Mouse (Mus musculus): ENCODE measurements at regions not wholly inside any gene's neighbourhood (a gene's known extent, or its start where the extent isn't known, plus 50 kb on each side); places are given as distances from the start of the nearest gene placed in this dataset.

GRCm38 (mm10) chr8:91999189-91999588 is 197.3 kb upstream of the Irx3 start:
- ChIA-PET POLR2A (no interaction called here), CTCF (no interaction called here)
- no peaks in the 10 kb centered on the region for H3K27me3 ChIP-seq
- no peak for TF ChIP-seq CTCF (IDR thresholded peaks at IDR 0.05)
- in situ Hi-C loops (cut with MboI; ENCODE audit: low pct_unique_long_range_greater_than_20kb) = no loop called here
- ATAC-seq (peak; percentile 39), DNase-seq (ENCODE audit: low read depth, low spot score) (peak; percentile 51)

- H3K27me3 ChIP-seq = no peaks in the 10 kb centered on the region
- in situ Hi-C loops (cut with MboI; ENCODE audit: low pct_unique_long_range_greater_than_20kb) = no loop called here
- no peak for ATAC-seq
- no peak for DNase-seq (ENCODE audit: low read depth, low spot score)
- no peak for TF ChIP-seq CTCF (IDR thresholded peaks at IDR 0.05)
- ChIA-PET POLR2A (no interaction called here), CTCF (no interaction called here)
Measured at GRCm38 (mm10) chr8:91997892-91998189, 196.0 kb upstream of the Irx3 start.

DNA sequence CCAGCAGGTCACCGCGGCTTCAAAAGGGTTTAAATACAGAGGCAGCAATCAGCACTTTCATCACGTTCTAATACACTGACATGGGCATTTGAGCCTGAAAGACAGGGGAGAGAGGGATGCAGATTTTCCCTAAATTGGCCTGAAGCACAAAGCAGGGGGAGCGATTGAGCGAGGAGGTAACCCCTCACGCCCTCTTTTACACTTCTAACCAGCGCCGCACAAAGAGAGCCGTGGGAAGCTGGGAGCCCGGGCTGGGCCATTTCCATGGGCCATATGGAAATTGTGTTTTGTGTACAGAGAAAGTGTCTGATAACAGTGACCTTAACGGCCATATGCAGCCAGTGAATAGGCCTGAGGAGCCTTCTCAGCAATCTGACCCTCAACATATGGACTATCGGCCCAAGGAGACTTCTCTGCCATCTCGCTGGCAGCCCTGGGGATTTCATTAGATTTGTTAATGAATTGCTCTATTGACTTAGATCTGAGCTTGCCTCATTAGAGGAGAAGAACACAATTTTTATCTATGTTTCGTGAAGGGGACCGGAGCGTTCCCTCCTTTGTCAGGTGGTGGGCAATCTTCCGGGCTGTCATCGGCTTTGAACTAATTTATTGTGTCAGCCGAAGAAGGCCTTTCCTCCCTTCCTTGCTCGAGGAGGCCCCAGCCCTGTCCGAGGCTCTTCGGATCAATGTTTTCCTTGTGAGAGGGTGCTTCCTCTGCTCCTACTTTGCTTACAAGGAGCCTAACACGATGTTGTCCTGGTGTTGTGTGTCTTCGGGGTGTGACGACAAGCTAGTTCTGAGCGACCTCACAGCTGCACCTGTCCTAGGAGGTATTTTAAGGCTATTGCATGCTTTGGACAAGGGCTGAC is 195.4 kb upstream of the Irx3 start:
- DNase-seq (ENCODE audit: low read depth, low spot score) (no peak), ATAC-seq (no peak)
- ChIA-PET CTCF (no interaction called here), POLR2A (no interaction called here)
- H3K27me3 ChIP-seq = no peaks in the 10 kb centered on the region
- in situ Hi-C loops (cut with MboI; ENCODE audit: low pct_unique_long_range_greater_than_20kb) = no loop called here
- no peak for TF ChIP-seq CTCF (IDR thresholded peaks at IDR 0.05)

DNA sequence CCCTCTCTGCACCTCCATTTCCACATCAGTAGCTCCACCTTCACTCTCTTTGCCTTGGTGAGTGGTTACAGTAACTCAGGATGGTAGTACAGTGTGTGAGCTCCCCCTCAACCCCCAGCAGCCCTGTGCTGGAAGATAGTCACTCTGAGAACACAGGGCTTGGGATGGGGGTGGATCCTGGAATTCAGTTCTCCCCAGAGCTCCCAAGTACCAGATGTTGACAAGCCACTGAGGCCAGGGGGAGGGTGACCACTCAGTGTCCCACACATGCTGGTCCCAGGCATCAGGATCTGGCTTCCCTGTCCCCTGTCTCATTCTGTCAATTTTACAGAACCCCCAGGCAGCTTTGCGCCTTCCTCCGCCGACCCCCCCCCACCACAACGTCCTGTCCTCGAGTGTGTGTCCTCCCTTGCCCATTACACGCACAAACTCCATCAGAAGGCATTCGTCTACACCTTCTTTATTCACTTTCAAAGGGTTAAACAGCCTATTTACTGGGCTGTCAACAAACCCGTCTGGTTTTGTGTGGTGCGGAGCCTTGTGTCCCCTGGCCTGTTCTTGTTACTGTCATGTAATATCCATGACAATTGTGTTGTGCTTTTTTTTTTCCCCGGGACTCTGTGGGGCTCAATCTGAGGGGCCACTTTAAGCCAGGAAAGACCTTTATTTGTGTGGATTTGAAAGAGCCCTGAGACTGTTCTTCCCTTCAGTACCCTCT is 194.6 kb upstream of the Irx3 start:
- H3K27me3 ChIP-seq = no peaks in the 10 kb centered on the region
- no peak for ATAC-seq

GRCm38 (mm10) chr8:91995407-91996144 is 193.7 kb upstream of the Irx3 start:
- ChIA-PET POLR2A (interaction anchor here (0.6 kb wide), 1 partner anchor 71 kb away, joined by 3 read pairs; no protein-coding TSS in a partner anchor), CTCF (interaction anchor here (0.6 to 2.2 kb wide), 3 partner anchors 9 to 33 kb away, joined by 3 to 5 read pairs (median 4); no protein-coding TSS in a partner anchor)
- in situ Hi-C loops (cut with MboI; ENCODE audit: low pct_unique_long_range_greater_than_20kb) = no loop called here
- DNase-seq (ENCODE audit: low read depth, low spot score) (no peak), ATAC-seq (no peak)
- TF ChIP-seq CTCF (IDR thresholded peaks at IDR 0.05) = no peak
- H3K27me3 ChIP-seq = peaks cover 2% of the 10 kb centered on the region

More for the DNA sequence above, 194.6 kb upstream of the Irx3 start:
- no peak for TF ChIP-seq CTCF (IDR thresholded peaks at IDR 0.05)
- ChIA-PET CTCF (interaction anchor here (2.2 kb wide), 1 partner anchor 8 kb away, joined by 5 read pairs; no protein-coding TSS in a partner anchor), POLR2A (no interaction called here)
- no peak for DNase-seq (ENCODE audit: low read depth, low spot score)
- in situ Hi-C loops (cut with MboI; ENCODE audit: low pct_unique_long_range_greater_than_20kb) = no loop called here

DNA sequence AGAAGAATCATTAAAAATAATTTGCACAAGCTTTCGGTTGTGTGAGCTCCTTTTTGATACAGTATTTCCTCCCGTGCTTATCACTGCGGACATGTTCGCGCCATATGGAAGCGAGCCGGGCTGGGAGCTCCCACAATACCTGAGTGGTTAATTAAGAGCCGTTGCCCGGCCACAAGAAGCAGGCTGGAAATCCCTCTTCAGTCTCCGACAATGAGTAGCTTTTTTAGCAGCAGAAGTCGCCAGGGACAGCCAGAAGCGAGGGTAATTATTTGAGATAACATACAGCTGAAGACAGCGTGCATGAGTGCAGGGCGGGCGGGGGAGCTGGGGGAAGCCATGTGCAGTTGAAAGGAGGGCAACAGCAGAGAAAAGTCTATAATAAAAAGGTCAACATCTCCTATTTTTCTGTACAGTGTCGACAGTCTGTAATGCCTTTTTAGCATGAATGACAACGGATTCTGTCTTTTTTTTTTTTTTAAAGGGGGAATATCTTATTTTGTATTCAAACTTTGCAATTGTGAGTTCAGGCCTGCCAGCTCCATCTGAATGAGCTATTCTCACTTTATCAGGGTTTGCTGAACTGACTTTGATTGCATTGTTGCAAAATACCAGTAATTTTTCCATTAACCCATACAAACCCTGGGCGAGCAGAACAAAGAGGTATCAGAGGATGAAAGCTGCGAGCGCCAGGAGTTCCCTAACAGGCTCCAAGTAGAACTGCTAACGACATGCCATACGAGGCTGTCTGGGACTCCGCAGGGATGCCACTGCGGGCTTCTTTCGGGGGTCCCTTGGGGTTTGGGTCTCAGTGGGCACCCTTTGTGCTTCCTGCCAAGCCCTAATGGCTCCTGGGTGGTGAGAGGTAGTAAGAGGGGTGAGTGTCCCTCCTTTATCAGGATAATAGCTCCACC is 189.9 kb upstream of the Irx3 start:
- no peak for ATAC-seq
- TF ChIP-seq CTCF (IDR thresholded peaks at IDR 0.05) = no peak
- ChIA-PET CTCF (interaction anchor here (1.2 to 1.5 kb wide), 3 partner anchors 16 to 21 kb away, joined by 3 to 5 read pairs (median 4); no protein-coding TSS in a partner anchor), POLR2A (interaction anchor here (0.6 to 0.9 kb wide), 3 partner anchors 11 to 165 kb away, joined by 3 to 7 read pairs (median 6); no protein-coding TSS in a partner anchor)
- no peak for DNase-seq (ENCODE audit: low read depth, low spot score)
- in situ Hi-C loops (cut with MboI; ENCODE audit: low pct_unique_long_range_greater_than_20kb) = no loop called here
- H3K27me3 ChIP-seq = peaks cover 3% of the 10 kb centered on the region

- ChIA-PET POLR2A (no interaction called here), CTCF (no interaction called here)
- ATAC-seq (no peak), DNase-seq (ENCODE audit: low read depth, low spot score) (no peak)
- in situ Hi-C loops (cut with MboI; ENCODE audit: low pct_unique_long_range_greater_than_20kb) = no loop called here
- TF ChIP-seq CTCF (IDR thresholded peaks at IDR 0.05) = no peak
- peaks cover 3% of the 10 kb centered on the region for H3K27me3 ChIP-seq
Measured at GRCm38 (mm10) chr8:91990952-91991351, 189.1 kb upstream of the Irx3 start.

DNA sequence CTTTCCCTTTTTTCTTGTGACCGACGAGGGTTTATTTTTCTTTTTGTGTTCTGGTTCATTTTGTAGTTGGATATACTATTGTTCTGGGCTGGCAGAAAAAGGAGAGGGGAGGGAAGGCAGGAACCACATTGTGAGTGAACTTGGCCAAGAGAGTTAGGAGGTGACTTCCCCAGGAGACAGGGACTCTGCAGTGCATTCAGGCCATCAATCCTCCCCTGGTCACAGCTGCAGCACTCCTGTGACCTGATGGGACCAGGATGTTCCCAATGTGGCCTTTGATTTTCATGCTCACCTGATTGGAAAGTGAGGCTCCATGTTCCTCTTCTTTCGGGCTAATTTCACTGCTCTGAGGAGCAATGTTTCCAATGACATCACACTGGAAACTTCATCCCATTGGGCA is 188.2 kb upstream of the Irx3 start:
- TF ChIP-seq CTCF (IDR thresholded peaks at IDR 0.05) = no peak
- peaks cover 3% of the 10 kb centered on the region for H3K27me3 ChIP-seq
- ATAC-seq = no peak
- CTCF ChIA-PET = no interaction called here
- no peak for DNase-seq (ENCODE audit: low read depth, low spot score)
- POLR2A ChIA-PET = no interaction called here
- in situ Hi-C loops (cut with MboI; ENCODE audit: low pct_unique_long_range_greater_than_20kb) = no loop called here

DNA sequence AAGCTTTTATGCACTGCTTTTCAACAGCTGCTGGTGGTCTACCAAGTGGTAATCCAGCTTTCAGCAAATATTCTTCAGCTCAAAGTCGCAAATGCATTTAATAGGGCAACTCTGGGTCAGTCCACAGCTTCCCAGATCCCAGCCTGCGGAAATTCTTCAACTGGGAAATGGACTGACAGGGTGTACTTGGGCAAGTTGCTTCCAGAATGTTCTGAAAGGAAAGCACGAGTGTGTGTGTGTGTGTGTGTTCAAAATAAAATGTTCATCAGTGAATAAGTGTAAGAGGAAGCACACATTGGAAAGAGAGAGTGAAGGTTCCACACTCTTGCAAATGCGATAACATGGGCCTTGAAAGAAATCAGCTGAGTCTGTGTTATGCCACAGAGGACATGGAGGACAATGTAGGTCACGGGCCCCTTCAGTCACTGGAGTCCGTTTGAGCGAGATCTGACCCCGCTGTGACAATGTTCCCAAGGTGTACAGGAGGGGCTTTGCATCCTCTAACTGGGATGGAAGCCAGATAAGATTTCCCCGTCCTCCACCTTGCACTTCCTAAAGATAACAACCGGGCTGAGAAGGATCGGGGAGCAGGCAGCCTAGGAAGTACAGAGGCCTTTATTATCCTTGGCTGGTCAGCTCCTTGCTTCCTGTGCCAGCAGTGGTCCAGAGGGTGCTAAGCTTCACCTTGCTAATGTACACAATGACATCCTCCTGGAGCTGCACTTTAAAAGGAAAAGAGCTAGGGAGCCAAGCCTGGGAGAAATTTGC is 187.2 kb upstream of the Irx3 start:
- in situ Hi-C loops (cut with MboI; ENCODE audit: low pct_unique_long_range_greater_than_20kb) = no loop called here
- TF ChIP-seq CTCF (IDR thresholded peaks at IDR 0.05) = no peak
- no peak for DNase-seq (ENCODE audit: low read depth, low spot score)
- POLR2A ChIA-PET = no interaction called here
- H3K27me3 ChIP-seq = peaks cover 3% of the 10 kb centered on the region
- no peak for ATAC-seq
- CTCF ChIA-PET = no interaction called here

Data from Patski (cell line).